Mouse (Mus musculus): ENCODE data around the gene Rps18.

- TF ChIP-seq CTCF (IDR thresholded peaks at IDR 0.05; ENCODE audit: low read depth) (no peak), EP300 (optimal IDR thresholded peaks at IDR 0.05) (no peak)
These were observed 5.6 kb downstream of the Rps18 start for GRCm38 (mm10) chr17:33950131-33950625.

Measured in stomach, postnatal 0 days (tissue).